In genomic region chr11:105920836-105921235, GRCm38 (mm10) we compare ENCODE assay signal across 23 mouse cellular contexts. TPM values are rescaled to one million over a fixed set of nuclear protein-coding genes. Genes with fewer than 3 reads are reported as not detected.
"Had no signal": no experiment of that assay in that cellular context is flagged by ENCODE, and none has a peak within 500 bp of the region (broad histone marks: within the 10 kb centered on the region; RNA-seq: fewer than 3 reads in every experiment).

No protein-coding gene starts in this region.

- H3K27ac ChIP-seq: intestine, embryonic 15.5 days; left cerebral cortex, adult 2 months; lung, embryonic 15.5 days; midbrain, embryonic 10.5 days; midbrain, embryonic 13.5 days; neural tube, embryonic 13.5 days; stomach, embryonic 15.5 days had no signal

- H3K9ac ChIP-seq: intestine, embryonic 15.5 days; lung, embryonic 15.5 days; midbrain, embryonic 13.5 days; neural tube, embryonic 13.5 days; stomach, embryonic 15.5 days had no signal

- H3K4me3 ChIP-seq: intestine, embryonic 15.5 days; left cerebral cortex, adult 2 months; lung, embryonic 15.5 days; megakaryocyte, embryonic 14.5 days; midbrain, embryonic 10.5 days; midbrain, embryonic 13.5 days; myocyte; neural tube, embryonic 13.5 days; stomach, embryonic 15.5 days had no signal

- H3K4me1 ChIP-seq: intestine, embryonic 15.5 days; lung, embryonic 15.5 days; midbrain, embryonic 10.5 days; midbrain, embryonic 13.5 days; neural tube, embryonic 13.5 days; stomach, embryonic 15.5 days had no signal

- H3K9me3 ChIP-seq: intestine, embryonic 15.5 days; lung, embryonic 15.5 days; megakaryocyte, embryonic 14.5 days; midbrain, embryonic 10.5 days; midbrain, embryonic 13.5 days; neural tube, embryonic 13.5 days; stomach, embryonic 15.5 days had no signal

- H3K4me2 ChIP-seq: intestine, embryonic 15.5 days; lung, embryonic 15.5 days; midbrain, embryonic 13.5 days; neural tube, embryonic 13.5 days; stomach, embryonic 15.5 days had no signal

- H3K27me3 ChIP-seq: intestine, embryonic 15.5 days; lung, embryonic 15.5 days; midbrain, embryonic 13.5 days; neural tube, embryonic 13.5 days; stomach, embryonic 15.5 days had no signal

- ATAC-seq: intestine, embryonic 15.5 days; midbrain, embryonic 13.5 days; midbrain, embryonic 16.5 days had no signal

- DNase-seq: kidney, adult 11 months; kidney, adult 8-10 months; kidney, postnatal 14 days; layer of hippocampus, postnatal 36 days; lung, adult 18-20 months; lung, postnatal 10 days; lung, postnatal 36 days; retina, postnatal 1 day; right cerebral cortex, postnatal 25 days; spleen, adult 18-20 months; thymus, postnatal 14 days; thymus, postnatal 4 days had no signal

RNA-seq across cellular contexts. Expression of gene Cyb561, which starts 32.3 kb away (rescaled TPM):
- total RNA-seq: neutrophil, adult 5-6 weeks had no signal
